Mouse (Mus musculus) liver, adult (tissue): ENCODE results near the gene Atpaf1.

Source experiments
- GATA4 ChIP-seq: IDR thresholded peaks from 2 replicates; pipeline ENCODE4 v1.6.1; 2014; ENCODE audit warnings: mild to moderate bottlenecking, low read length; ENCODE audit not compliant: insufficient replicate concordance

Gene Atpaf1

GRCm38 (mm10) chr4:115827888-115828571 lies 43.4 kb downstream of the Atpaf1 start, which contains the start of gene Mob3c:
TSS of gene Mob3c (plus strand) at chr4:115828092.
- TF ChIP-seq GATA4, result peak; percentile 35; the same call in 1 of the 2 replicates

- no peak for TF ChIP-seq GATA4
Observed at GRCm38 (mm10) chr4:115828572-115828902, 43.9 kb downstream of the Atpaf1 start.

GRCm38 (mm10) chr4:115830491-115830890 lies 45.9 kb downstream of the Atpaf1 start:
- TF ChIP-seq GATA4, result peak; percentile 47; the same call in 1 of the 2 replicates

GRCm38 (mm10) chr4:115831221-115831620 lies 46.6 kb downstream of the Atpaf1 start:
- TF ChIP-seq GATA4, result no peak

- no peak for TF ChIP-seq GATA4
Observed at GRCm38 (mm10) chr4:115832040-115832439, 47.4 kb downstream of the Atpaf1 start.

- no peak for TF ChIP-seq GATA4
Observed at GRCm38 (mm10) chr4:115835576-115835975, 51.0 kb downstream of the Atpaf1 start.

- TF ChIP-seq GATA4, result no peak
Observed at GRCm38 (mm10) chr4:115838196-115838595, 53.6 kb downstream of the Atpaf1 start.

GRCm38 (mm10) chr4:115838696-115839641 lies 54.4 kb downstream of the Atpaf1 start, which contains the start of gene Mknk1:
TSS of gene Mknk1 (plus strand) at chr4:115839198.
- peak; percentile 22; the same call in 1 of the 2 replicates for TF ChIP-seq GATA4

GRCm38 (mm10) chr4:115839956-115840355 lies 55.3 kb downstream of the Atpaf1 start:
- TF ChIP-seq GATA4, result no peak

- TF ChIP-seq GATA4, result no peak
Observed at GRCm38 (mm10) chr4:115840842-115841241, 56.2 kb downstream of the Atpaf1 start.

GRCm38 (mm10) chr4:115846656-115847055 lies 62.0 kb downstream of the Atpaf1 start:
- no peak for TF ChIP-seq GATA4

GRCm38 (mm10) chr4:115847377-115847776 lies 62.8 kb downstream of the Atpaf1 start:
- no peak for TF ChIP-seq GATA4

- TF ChIP-seq GATA4, result no peak
Observed at GRCm38 (mm10) chr4:115848083-115848482, 63.5 kb downstream of the Atpaf1 start.

GRCm38 (mm10) chr4:115848990-115849677 lies 64.5 kb downstream of the Atpaf1 start:
- TF ChIP-seq GATA4, result no peak

GRCm38 (mm10) chr4:115850111-115850510 lies 65.5 kb downstream of the Atpaf1 start:
- TF ChIP-seq GATA4, result no peak
